Mouse (Mus musculus): Measurements from ENCODE around the gene Tmeff1.

The Tmeff1 gene

DNA sequence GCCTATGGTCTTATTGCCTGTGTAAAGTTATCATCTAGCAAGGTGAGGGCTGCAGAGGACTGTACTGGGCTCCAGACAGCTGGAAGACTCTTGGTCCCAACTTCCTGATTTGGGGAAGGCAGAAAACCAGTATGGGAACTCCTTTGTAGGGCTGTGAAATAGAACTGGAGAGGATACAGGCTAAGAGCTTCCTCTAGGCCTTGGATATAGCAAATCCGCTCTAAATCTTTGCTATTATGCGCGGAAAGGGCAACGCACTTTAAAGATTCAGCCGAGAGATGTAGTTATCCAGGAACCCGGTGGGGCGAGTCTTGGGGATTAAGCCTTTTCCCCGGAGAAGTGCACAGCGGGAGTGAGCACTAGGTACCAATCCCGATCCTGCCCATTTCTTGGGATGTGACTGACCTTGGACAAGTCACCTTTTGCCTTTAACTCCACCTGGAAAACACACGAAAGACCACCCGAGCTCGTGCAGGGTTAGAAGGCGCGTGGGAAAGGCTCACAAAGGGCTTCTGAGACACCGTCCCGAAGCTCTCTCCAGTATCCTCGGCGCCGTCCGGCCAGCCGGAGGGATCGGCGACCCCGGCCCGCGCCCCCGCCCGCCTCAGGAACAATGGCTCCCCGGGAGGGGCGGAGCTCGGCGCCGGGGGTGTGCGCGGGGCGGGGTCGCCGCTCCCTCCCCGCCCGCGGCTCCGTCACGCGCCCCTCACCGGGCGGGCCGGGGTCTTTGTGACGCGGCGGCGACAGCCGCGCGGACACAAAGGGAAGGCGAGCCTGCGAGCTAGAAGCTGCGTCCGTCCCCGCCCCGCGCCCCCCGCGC, at the start of gene Tmeff1:
Gene Tmeff1 (plus strand): TSS at position 754 of the 820 bp plus-strand sequence.
- DNase-seq (ENCODE audit: low spot score in 2 of 2): peak in 1 of 2 experiments; percentile 41

DNA sequence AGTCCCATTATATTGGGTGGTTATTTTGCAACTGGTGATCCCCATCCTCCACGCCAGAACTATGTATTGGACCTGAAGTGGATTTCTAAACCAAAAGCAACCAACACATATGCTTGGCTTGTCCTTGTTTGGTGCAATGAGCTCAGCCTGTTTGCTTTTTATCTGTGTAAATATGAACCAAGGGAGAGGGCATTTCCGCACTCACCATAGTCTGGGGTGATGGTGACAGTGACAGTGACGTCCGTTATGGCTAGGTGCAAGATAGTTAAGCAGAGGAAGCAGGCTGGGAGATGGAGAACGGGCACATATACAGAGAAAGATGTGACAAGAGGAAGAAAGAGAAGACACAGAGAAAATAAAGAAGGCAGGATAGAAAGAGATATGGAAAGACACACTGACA, 48.7 kb upstream of the Tmeff1 start:
- DNase-seq (ENCODE audit: low spot score in 2 of 2): no peak

DNA sequence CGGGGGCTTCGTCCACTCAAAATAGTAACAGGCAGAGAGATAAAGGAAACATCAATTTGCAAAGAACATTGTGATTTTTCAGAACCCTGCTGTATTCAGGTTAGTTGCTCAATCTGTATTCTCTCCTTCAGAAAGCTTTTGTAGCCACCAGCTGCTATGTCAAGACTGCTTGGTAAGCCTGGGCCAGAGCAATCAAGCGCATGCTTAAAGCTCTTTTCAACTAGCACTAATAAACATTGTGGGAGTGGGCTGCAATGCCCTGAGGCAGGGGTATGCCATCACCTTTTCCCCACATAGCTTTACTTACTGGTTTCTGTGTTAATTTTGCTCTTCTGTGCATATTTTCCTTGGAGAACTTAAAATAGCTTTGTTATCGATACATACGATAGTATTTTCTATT, 48.0 kb upstream of the Tmeff1 start:
- DNase-seq (ENCODE audit: low spot score in 2 of 2): no peak

DNA sequence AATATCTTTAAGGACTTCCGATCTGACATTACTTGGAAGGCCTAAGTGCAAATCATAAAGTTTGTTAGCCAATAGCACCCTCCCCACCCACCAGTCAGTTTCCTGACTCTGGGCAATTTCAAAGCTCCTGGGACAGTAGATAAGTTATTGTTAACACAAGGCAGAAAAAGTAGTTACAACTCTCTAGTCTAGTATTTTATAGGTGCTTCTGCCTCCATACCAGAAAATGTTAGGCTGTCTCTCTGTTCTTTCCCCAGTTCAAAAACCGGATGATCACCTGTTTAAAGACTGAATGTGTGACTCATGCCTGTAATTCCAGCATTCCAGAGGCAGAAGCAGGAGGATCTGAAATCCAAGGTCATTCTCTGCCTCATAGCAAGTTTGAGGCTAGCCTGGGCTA, 46.4 kb upstream of the Tmeff1 start:
- no peak for DNase-seq (ENCODE audit: low spot score in 2 of 2)

DNA sequence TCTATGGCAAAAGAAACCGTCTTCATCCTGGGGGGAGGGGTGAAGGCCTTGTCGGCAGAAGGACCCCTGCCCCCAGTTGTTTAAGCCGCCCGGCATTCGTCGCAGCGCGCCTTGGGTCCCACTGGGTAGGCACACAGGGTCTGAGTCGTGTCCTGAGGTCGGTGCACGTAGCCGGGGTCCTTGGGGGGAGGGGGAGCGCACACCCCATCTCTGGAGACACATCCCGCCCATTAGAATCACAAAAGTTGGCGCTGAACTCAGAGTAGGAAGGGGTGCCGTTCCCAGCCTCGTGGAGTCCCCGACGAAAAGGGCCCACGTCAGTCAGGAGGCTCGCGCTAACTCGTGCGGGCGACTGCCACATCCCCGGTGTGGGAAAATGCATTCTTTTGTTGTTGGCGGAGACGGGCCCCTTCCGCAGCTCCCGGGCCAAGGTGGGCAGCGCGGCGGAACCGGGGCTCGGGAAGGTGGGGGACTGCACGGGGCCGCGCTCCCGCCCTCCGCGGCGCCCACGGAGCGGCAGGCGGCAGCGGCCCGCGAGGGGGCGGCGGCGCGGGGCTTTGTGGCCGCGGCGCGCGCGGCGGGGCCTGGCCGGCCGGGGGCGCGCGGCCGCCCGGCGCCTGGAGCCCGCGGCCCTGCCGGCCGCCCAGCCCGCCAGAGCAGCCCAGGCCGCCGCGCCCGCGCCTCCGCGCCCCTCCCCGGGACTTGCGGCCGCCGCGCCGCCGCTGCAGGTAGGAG, 45.0 kb upstream of the Tmeff1 start, which contains the start of gene Msantd3:
Gene Msantd3 (plus strand): TSS at position 95 of the 735 bp plus-strand sequence.
- DNase-seq (ENCODE audit: low spot score in 2 of 2): peak in 1 of 2 experiments; percentile 68

DNA sequence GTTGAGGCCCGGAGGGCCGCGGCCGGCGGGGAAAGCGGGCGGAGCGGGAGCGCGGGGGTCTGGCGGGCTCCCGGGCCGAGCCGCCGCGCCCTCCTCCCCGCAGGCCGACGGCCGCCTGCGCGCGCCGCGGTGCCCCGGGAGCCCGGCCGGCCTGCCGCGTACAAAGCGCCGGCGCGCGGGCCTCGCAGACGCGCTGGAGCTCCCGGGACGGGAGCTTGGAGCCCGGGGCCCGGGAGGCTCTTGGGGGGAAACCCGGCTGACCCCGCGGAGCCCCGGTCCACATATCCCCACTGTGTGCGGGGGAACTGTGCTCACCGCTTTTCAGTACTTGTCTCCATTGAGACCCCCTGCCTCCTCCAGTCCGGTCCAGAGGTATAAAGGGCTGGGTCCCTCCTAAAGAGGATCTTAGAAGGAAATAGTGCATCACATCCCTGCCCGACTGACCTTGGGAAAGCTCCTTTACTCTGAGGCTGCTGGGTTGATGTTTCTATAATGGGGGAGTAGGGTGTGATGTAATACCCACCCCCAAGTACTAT, 44.3 kb upstream of the Tmeff1 start:
- DNase-seq (ENCODE audit: low spot score in 2 of 2): peak in 1 of 2 experiments; percentile 46

DNA sequence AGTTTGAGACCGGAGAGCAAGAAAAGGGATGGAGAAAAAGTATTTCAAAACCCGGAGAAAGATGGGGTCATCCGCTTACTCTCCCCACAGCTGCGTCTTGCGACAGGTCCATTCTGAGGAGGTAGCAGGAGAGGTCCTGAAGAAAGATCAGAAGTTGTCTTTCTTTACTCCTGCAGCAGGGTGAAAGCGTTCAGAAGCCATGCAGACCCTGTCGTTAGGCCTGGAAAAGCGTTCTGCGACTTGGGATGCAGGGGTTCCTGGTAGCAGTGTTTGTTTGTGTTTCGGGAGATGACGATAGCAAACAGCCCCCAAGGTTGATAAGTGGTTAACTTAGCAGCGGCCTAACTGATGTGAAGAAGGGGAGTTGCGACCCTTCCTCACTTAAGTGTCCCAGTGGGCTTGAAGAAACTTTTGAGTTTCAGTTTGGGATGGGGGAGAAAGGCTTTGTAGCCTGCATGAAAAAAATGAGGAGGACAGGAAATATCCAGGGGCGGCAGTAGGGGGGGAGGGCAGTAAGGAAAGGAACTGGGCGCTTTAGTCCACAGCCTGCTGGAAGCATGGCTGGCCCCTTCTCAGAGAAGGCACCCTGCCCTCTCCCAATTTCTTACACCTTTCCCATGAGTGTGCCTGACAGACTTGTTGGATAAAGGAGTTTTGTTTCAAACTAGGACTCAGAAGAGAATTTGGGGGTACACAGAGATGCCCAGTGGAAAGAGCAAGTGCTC, 43.3 kb upstream of the Tmeff1 start:
- DNase-seq (ENCODE audit: low spot score in 2 of 2): no peak

DNA sequence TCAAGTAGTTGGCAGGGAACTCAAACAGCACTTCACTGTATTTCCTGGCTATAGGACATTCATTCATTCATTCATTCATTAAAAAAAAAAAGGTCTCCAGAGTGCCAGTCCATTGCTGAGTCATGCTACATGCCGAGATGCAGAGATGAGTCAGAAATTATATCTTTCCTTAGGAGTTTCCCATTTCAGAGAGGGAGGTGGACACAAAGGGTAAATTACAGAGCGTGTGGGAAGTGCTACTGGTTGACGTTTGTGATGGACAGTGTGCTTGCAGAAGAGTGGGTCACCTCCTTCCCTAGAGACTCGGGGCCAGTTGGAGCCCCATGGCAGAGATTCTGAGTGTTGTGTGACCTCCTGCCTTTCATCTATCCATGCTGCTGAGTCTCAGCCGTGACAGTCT, 42.6 kb upstream of the Tmeff1 start:
- DNase-seq (ENCODE audit: low spot score in 2 of 2): no peak

DNA sequence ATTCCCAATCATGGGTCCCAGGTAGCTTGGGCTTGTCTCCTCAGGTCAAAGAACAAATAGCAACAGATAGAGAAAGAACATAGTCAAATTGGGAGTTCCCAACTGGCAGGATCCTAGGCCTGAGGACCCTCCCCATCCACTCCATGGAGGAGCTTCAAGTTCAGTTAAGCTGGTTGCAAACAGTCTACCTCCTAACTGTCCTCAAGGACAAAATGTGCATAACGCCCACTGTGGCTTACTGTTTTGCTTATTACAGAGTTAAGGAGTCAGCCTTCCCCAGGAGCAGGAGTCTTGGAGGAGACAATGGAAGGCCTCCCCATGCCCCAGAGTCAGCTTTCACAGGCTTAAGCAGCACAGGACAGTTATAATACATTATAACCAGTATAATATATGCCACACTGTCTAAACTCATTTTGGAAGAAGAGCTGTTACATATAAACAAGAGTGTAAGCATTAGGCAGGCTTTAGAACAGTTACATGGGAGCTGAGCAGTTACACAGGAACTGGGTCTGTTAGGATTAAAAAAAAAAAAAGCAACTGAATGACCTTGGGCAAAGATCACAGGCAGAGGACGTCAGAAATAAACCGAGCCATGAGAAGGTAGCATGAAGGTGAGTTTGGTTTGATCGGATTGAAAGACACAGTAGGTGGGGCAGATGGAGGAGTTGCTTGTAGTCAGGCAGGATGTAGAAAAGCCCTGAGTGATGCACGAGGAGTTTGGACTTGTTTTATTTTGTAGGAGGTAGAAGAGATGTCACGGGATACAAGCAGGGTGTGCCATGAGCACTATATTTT, 41.7 kb upstream of the Tmeff1 start:
- no peak for DNase-seq (ENCODE audit: low spot score in 2 of 2)

DNA sequence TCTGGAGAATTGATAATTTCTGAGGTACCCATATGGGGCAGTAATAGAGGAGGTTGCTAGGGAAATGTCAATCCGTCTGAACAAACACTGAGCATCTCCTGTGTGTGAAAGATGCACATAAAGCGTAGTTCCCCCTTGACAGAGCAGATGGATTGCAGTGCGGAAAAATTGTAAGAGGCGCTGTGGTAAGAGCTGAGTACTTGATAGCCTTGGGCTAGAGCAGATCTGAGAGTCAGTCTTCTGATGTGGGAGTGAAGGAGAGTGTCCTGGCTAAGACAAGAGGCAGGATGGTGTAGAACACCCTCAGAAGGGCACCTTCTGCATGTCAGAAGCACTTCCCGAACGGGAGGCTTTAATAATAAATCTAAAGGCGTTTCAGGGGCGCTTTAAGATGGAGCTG, 40.8 kb upstream of the Tmeff1 start:
- DNase-seq (ENCODE audit: low spot score in 2 of 2): no peak

DNA sequence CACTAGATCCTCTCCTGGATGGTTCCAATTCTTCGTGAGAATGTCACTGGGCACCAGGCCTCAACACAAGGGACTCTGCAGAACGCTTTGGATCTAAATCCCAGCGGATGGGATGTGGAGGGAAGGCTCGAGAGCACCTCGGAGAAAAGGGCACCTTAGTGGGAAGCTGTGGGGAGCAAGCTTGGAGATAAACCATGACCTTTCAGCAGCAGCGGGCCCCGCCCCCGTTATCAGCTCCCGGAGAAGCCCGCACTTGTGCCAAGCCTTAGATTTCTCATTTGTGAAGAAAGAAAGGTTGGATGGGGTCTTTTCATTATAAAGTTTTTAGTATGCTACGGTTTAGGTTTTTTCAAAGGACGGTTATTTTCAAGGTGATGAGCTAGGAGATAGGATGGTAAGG, 39.0 kb upstream of the Tmeff1 start:
- no peak for DNase-seq (ENCODE audit: low spot score in 2 of 2)

DNA sequence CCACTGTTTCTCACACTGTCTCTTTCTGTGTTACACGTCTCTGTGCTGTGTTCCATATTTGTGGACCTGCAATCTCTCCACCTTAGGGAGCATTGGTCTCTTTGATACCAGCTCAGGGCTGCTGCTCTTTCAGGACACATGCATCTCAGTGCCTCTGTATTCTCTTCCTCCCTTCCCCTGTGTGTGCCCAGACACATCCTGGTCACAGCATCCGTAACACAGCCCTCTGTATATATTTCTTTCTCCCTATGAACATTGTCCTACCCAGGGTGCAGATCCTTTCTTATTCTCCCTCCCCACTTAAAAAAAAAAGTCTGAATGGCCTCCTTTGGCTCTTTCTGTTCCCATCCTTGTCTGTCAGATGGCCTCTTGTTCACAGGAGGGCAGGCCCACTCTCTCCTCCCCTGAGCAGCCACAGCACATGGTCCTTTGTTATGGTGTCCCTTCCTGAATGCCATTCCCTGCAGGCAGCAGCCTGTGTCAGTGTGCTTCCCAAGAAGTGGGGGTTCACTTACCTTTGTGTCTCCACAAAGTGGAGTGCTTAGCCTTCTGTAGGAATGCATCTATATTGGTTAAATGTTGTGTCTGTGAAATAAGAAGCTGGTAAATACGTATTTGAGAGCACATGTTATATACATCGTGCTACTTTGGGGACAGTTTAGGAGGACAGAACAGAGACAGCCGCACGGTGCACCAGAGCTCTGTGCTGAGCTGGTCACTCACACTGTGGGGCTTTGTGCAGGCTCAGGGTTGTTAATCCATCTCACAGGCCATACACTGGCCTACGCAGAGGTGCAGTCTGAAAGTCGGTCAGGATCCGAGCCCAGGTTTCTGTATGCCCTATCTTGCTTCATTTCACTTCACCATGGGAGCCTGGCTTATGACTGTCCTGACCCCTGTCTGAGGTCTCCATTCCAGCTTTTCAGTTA, 38.1 kb upstream of the Tmeff1 start:
- no peak for DNase-seq (ENCODE audit: low spot score in 2 of 2)

DNA sequence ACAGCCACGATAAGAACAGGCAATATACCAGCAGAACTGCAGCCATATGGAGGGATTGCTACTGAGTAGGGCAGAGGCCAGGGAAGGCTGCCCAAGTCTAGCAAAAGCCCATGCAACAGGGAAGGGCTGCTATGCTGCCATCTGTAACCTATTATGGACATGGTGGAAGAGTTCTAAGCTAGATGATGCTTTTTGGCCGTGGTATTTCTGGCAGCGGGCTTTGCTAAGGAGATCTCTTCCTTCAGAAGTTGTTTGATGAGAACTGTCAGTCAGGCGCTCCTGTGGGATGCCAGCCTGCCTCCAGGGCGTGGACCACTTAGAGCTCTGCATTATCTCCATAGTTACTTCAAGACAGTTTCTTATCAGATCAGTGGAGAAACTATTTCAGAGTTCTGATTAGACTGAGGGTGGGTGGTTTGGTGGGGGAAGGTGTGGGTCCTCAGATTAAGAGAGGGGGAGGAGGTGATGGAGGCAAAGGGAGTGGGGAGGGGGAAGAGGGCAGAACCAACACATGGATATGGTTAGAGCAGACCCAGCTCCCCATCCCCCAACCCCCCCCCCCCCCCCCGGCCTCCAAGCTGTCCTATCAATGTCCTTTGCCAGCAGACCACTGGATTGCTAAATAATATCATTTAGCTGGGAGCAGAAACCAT, 36.5 kb upstream of the Tmeff1 start:
- DNase-seq (ENCODE audit: low spot score in 2 of 2): peak in 1 of 2 experiments; percentile 22

DNA sequence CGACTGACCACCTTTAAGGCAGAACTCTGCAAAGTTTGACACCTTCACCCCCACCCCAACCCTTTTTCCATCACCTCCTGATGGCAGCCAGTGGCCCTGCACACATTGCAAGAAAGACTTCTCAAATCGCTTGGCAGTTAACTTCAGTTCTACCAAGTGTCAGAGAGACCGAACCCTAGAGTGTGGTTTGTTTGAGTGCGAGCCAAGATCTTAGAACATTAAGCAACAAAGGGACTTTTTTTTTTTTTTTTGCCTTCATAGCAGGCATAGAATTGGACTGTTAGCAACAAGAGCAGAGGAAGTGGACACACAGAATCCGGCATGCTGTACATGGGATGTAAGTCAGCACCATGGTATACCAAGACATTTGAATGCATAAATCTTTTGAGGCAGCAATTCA, 35.3 kb upstream of the Tmeff1 start:
- no peak for DNase-seq (ENCODE audit: low spot score in 2 of 2)

DNA sequence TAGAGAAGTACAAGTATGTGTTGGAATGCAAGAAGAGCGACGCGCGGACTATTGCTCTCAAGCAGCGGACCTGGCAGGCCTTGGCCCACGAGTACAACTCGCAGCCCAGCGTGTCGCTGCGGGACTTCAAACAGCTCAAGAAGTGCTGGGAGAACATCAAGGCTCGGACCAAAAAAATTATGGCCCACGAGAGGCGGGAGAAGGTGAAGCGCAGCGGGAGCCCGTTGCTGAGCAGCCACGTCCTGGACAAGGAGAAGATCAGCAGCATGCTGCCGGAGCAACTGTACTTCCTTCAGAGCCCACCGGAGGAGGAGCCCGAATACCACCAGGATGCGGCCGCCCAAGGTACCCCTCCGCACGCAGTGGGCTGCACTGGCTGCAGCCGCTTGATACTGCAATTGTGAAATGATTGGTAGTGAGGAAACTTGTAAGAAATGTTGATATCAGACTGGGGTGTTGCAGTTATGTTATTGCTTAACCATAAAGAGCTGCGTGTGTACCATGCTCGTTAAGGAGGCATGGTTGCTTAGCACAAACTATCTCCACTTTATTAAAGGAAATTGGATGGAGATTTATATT, 32.4 kb upstream of the Tmeff1 start:
- no peak for DNase-seq (ENCODE audit: low spot score in 2 of 2)

DNA sequence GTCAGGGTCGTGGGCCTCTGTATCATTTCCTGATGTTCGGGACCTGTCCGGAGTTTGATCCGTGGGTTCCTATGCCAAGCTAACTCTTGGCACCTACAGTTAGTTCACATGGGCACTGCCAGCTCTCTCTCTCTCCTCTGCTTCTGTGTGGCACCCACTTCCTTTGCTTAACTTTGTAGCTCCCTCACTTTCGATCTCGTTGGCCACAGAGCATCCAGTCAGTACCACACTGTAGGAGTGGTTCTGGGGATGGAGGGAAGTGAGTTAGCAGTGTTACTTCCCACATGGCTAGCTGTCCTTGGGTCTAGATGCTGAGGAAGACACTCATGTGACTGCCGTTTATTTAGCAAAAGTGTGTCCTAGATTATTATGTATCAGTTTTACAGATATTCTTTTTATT, 30.8 kb upstream of the Tmeff1 start:
- no peak for DNase-seq (ENCODE audit: low spot score in 2 of 2)

DNA sequence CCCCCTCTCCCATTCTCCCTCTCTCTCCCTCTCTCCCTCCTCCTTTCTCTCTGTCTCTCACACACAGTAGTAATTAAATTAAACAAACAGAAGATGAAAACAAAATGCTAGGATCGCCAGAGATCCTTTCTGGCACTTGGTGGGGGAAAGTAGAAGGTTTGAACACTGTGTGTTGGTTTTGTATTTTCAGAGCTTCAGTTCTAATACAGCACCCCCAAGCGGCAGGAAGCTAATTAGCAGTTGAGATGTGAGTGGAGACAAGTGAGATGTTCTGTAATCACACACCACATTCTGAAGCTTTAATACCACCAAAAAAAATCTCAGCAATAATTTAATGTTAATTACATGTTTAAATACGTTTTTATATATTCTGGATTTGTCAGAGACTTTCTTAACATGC, 29.2 kb upstream of the Tmeff1 start:
- peak in 1 of 2 experiments; percentile 47 for DNase-seq (ENCODE audit: low spot score in 2 of 2)

DNA sequence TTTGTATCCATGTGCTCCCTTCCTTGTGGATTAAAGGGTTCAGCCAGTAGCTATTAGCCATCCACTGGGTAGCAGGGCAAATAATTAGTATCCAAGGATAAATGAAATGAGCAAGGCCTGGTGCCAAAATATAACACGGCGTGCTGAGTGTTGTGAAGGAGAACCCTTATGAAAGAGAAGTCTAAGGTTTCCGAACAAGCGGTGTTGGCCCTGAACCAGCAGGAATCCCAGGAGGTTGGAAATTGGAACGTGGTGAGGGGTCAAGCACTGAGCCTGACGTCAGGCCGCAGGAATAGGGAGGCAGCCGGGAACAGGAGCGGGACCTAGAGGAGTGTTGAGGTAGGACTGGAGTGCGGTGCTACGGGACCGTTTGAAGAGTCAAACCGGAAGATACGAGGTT, 25.3 kb upstream of the Tmeff1 start:
- no peak for DNase-seq (ENCODE audit: low spot score in 2 of 2)

DNA sequence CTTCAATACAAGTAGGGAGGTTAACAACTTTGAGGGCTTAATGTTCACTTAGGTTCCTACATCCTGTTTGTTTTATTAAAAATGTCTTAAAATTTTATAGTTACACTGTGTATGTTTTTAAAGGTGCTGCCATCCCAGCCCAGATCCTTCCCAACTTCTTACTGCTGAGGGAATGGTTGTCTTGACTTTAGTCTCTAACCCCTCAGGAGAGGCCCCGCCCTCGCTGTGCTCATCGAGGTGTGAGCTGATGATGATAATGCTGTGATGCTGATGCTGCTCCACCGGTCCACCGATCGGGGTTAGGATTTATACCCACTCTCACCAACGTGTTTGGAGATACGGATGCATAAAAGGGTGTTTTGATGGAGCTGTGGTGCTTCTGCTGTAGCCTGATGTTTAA, 23.1 kb upstream of the Tmeff1 start:
- no peak for DNase-seq (ENCODE audit: low spot score in 2 of 2)

Measured in cerebellum, postnatal 4 days (tissue).